Mouse (Mus musculus): ENCODE data around the gene Nfia. TPM values are rescaled to one million over a fixed set of nuclear protein-coding genes. Genes with fewer than 3 reads are reported as not detected.

Nfia gene
- 0.77 and 5.2 TPM in 2 replicates for polyA plus RNA-seq (2012; ENCODE audit: low replicate concordance)

GRCm38 (mm10) chr4:97772641-97773040, at the start of gene Nfia:
Nfia (plus strand) TSS chr4:97772734.

GRCm38 (mm10) chr4:97777706-97778176, 5.2 kb downstream of the Nfia start, which contains the start of gene E130114P18Rik:
E130114P18Rik (minus strand) TSS chr4:97778078.

Other genes starting within 250 kb of the Nfia start
- gene E130114P18Rik, start 5.3 kb downstream of the Nfia start, polyA plus RNA-seq (2012; ENCODE audit: low replicate concordance) = not detected in 2 replicates

Data from hematopoietic multipotent progenitor cell, adult 10-12 weeks (in vitro differentiated cells).